Mouse (Mus musculus): ENCODE results near the gene Kcnd3. TPM values are rescaled to one million over a fixed set of nuclear protein-coding genes. Genes with fewer than 3 reads are reported as not detected.

Kcnd3 gene
- polyA plus RNA-seq, 2 experiments: 0.01 to 0.08 TPM

GRCm38 (mm10) chr3:105670801-105671200, 218.7 kb downstream of the Kcnd3 start:
- 52% methylated on average over 1 of the region's 1 CpGs for WGBS (ENCODE audit: insufficient replicate concordance)
- Histone ChIP-seq H3K9ac (replicated peaks) (no peak overlapping the region), H3K36me3 (replicated peaks; ENCODE audit: control insufficient read depth, insufficient read depth, low read depth) (no peaks in the 10 kb centered on the region), H3K27ac (no peak overlapping the region), H3K4me3 (ENCODE audit: insufficient read depth in 1 of 2, low read depth in 2 of 2, low read length in 2 of 2) (no peak overlapping the region), H3K27me3 (ENCODE audit: control insufficient read depth, insufficient read depth, low read length) (no peaks in the 10 kb centered on the region), H3K4me2 (ENCODE audit: low read depth) (no peak overlapping the region), H3K9me3 (ENCODE audit: control insufficient read depth, low read length) (no peaks in the 10 kb centered on the region), H3K4me1 (replicated peaks; ENCODE audit: control insufficient read depth in 2 of 2, insufficient read depth in 2 of 2, low read length in 1 of 2) (no peaks in the 10 kb centered on the region)
- ATAC-seq (ENCODE audit: insufficient read depth) (no peak), DNase-seq (ENCODE audit: low read depth in 3 of 3, low spot score in 3 of 3) (no peak)
- no peak for TF ChIP-seq CTCF (IDR thresholded peaks at IDR 0.05; ENCODE audit: low read depth)
- TF ChIP-seq EP300 (IDR thresholded peaks at IDR 0.05; ENCODE audit: low read depth): no peak

GRCm38 (mm10) chr3:105674595-105675218, 222.6 kb downstream of the Kcnd3 start:
- H3K4me3 ChIP-seq (ENCODE audit: insufficient read depth in 1 of 2, low read depth in 2 of 2, low read length in 2 of 2): no peak overlapping the region
- peak; percentile 58 to 64 (median 60) for DNase-seq (ENCODE audit: low read depth in 3 of 3, low spot score in 3 of 3)
- no peak overlapping the region for H3K9ac ChIP-seq (replicated peaks)
- no peaks in the 10 kb centered on the region for H3K9me3 ChIP-seq (ENCODE audit: control insufficient read depth, low read length)
- no peak overlapping the region for H3K4me2 ChIP-seq (ENCODE audit: low read depth)
- no peak overlapping the region for H3K27ac ChIP-seq
- H3K36me3 ChIP-seq (replicated peaks; ENCODE audit: control insufficient read depth, insufficient read depth, low read depth): peaks cover 18% of the 10 kb centered on the region
- no peaks in the 10 kb centered on the region for H3K27me3 ChIP-seq (ENCODE audit: control insufficient read depth, insufficient read depth, low read length)
- no peaks in the 10 kb centered on the region for H3K4me1 ChIP-seq (replicated peaks; ENCODE audit: control insufficient read depth in 2 of 2, insufficient read depth in 2 of 2, low read length in 1 of 2)
- no peak for ATAC-seq (ENCODE audit: insufficient read depth)
- WGBS (ENCODE audit: insufficient replicate concordance): 23% methylated on average over 7 of the region's 7 CpGs
- TF ChIP-seq EP300 (IDR thresholded peaks at IDR 0.05; ENCODE audit: low read depth): no peak
- peak; percentile 92 for TF ChIP-seq CTCF (IDR thresholded peaks at IDR 0.05; ENCODE audit: low read depth)

- DNase-seq (ENCODE audit: low read depth in 3 of 3, low spot score in 3 of 3) (no peak), ATAC-seq (ENCODE audit: insufficient read depth) (no peak)
- Histone ChIP-seq H3K27ac (no peak overlapping the region), H3K36me3 (replicated peaks; ENCODE audit: control insufficient read depth, insufficient read depth, low read depth) (peaks cover 26% of the 10 kb centered on the region), H3K4me1 (replicated peaks; ENCODE audit: control insufficient read depth in 2 of 2, insufficient read depth in 2 of 2, low read length in 1 of 2) (no peaks in the 10 kb centered on the region), H3K9me3 (ENCODE audit: control insufficient read depth, low read length) (no peaks in the 10 kb centered on the region), H3K4me3 (ENCODE audit: insufficient read depth in 1 of 2, low read depth in 2 of 2, low read length in 2 of 2) (no peak overlapping the region), H3K4me2 (ENCODE audit: low read depth) (no peak overlapping the region), H3K27me3 (ENCODE audit: control insufficient read depth, insufficient read depth, low read length) (no peaks in the 10 kb centered on the region), H3K9ac (replicated peaks) (no peak overlapping the region)
- TF ChIP-seq EP300 (IDR thresholded peaks at IDR 0.05; ENCODE audit: low read depth): no peak
- no peak for TF ChIP-seq CTCF (IDR thresholded peaks at IDR 0.05; ENCODE audit: low read depth)
- WGBS (ENCODE audit: insufficient replicate concordance): 33% methylated on average over 2 of the region's 2 CpGs
These were observed 223.8 kb downstream of the Kcnd3 start for GRCm38 (mm10) chr3:105675932-105676331.

GRCm38 (mm10) chr3:105680346-105680745, 228.2 kb downstream of the Kcnd3 start:
- H3K4me2 ChIP-seq (ENCODE audit: low read depth): no peak overlapping the region

GRCm38 (mm10) chr3:105686394-105687323, 234.5 kb downstream of the Kcnd3 start:
- WGBS (ENCODE audit: insufficient replicate concordance): 4% methylated on average over 60 of the region's 60 CpGs
- DNase-seq (ENCODE audit: low read depth in 3 of 3, low spot score in 3 of 3) (no peak), ATAC-seq (ENCODE audit: insufficient read depth) (peak; percentile 54)

More at GRCm38 (mm10) chr3:105680346-105680745, 228.2 kb downstream of the Kcnd3 start:
- DNase-seq (ENCODE audit: low read depth in 3 of 3, low spot score in 3 of 3) (no peak), ATAC-seq (ENCODE audit: insufficient read depth) (no peak)
- Histone ChIP-seq H3K4me1 (replicated peaks; ENCODE audit: control insufficient read depth in 2 of 2, insufficient read depth in 2 of 2, low read length in 1 of 2) (no peaks in the 10 kb centered on the region), H3K27me3 (ENCODE audit: control insufficient read depth, insufficient read depth, low read length) (no peaks in the 10 kb centered on the region), H3K27ac (no peak overlapping the region), H3K9ac (replicated peaks) (no peak overlapping the region), H3K9me3 (ENCODE audit: control insufficient read depth, low read length) (no peaks in the 10 kb centered on the region), H3K4me3 (ENCODE audit: insufficient read depth in 1 of 2, low read depth in 2 of 2, low read length in 2 of 2) (no peak overlapping the region), H3K36me3 (replicated peaks; ENCODE audit: control insufficient read depth, insufficient read depth, low read depth) (peaks cover 43% of the 10 kb centered on the region)
- TF ChIP-seq CTCF (IDR thresholded peaks at IDR 0.05; ENCODE audit: low read depth) (no peak), EP300 (IDR thresholded peaks at IDR 0.05; ENCODE audit: low read depth) (no peak)
- WGBS (ENCODE audit: insufficient replicate concordance): 84% methylated on average over 7 of the region's 7 CpGs

More at GRCm38 (mm10) chr3:105686394-105687323, 234.5 kb downstream of the Kcnd3 start:
- Histone ChIP-seq H3K27ac (peak overlapping the region; percentile 5), H3K9ac (replicated peaks) (peak overlapping the region; percentile 68), H3K27me3 (ENCODE audit: control insufficient read depth, insufficient read depth, low read length) (no peaks in the 10 kb centered on the region), H3K36me3 (replicated peaks; ENCODE audit: control insufficient read depth, insufficient read depth, low read depth) (peaks cover 17% of the 10 kb centered on the region), H3K4me2 (ENCODE audit: low read depth) (peak overlapping the region; percentile 90), H3K4me3 (ENCODE audit: insufficient read depth in 1 of 2, low read depth in 2 of 2, low read length in 2 of 2) (peak overlapping the region; percentile 73 to 96), H3K4me1 (replicated peaks; ENCODE audit: control insufficient read depth in 2 of 2, insufficient read depth in 2 of 2, low read length in 1 of 2) (peaks cover 6 to 8% of the 10 kb centered on the region in 2 experiments), H3K9me3 (ENCODE audit: control insufficient read depth, low read length) (no peaks in the 10 kb centered on the region)
- TF ChIP-seq EP300 (IDR thresholded peaks at IDR 0.05; ENCODE audit: low read depth): no peak
- no peak for TF ChIP-seq CTCF (IDR thresholded peaks at IDR 0.05; ENCODE audit: low read depth)
